Mouse (Mus musculus): ENCODE data around the gene Mrgpre. TPM values are rescaled to one million over a fixed set of nuclear protein-coding genes. Genes with fewer than 3 reads are reported as not detected.

Gene Mrgpre
- polyA plus RNA-seq, 1 experiment, result 10.5 TPM

DNA sequence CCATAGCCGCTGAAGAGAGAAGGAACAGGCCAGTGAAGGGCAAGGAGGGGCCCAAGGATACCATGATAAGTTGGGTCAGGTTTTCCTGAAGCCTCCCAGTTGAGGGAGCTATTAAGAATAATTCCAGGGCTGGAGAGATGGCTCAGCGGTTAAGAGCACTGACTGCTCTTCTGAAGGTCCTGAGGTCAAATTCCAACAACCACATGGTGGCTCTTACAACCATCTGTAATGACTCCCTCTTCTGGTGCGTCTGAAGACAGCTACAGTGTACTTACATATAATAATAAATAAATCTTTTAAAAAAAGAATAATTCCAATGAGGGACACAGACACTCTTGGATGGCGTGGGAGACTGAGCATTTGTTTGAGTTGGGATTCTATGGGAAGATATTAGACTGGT lies 34.9 kb upstream of the Mrgpre start:
- TF ChIP-seq POLR2A (IDR thresholded peaks at IDR 0.05; ENCODE audit: borderline replicate concordance, extremely low read depth, insufficient read depth, insufficient read length, poor library complexity, severe bottlenecking), result no peak
- TF ChIP-seq CTCF (IDR thresholded peaks at IDR 0.05; ENCODE audit: borderline replicate concordance, extremely low read depth, insufficient read depth, insufficient read length), result no peak
- DNase-seq (ENCODE audit: low read depth), result no peak

GRCm38 (mm10) chr7:143808909-143809308 lies 24.6 kb upstream of the Mrgpre start:
- peak; percentile 15 for DNase-seq (ENCODE audit: low read depth)

DNA sequence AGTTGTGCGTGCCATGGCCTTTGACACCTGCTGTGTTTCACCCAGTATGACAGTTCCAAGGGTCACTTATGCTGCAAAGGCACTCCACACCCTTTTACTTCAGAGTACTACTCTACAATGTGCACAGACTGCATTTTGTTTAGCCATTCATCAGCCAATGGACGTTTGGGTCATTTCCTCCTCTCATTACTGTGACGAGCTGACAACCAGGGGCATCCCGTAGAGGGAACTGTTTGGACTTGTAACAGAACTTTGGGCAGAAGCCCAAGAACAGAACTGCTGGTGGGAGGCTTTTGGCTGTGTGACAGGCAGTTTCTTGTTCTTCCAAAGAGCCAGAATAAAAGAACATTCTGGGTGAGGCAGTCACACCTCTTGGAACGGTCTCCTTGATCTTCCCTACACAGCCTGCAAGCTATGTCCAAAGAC lies 20.9 kb upstream of the Mrgpre start:
- TF ChIP-seq CTCF (IDR thresholded peaks at IDR 0.05; ENCODE audit: borderline replicate concordance, extremely low read depth, insufficient read depth, insufficient read length) (no peak), POLR2A (IDR thresholded peaks at IDR 0.05; ENCODE audit: borderline replicate concordance, extremely low read depth, insufficient read depth, insufficient read length, poor library complexity, severe bottlenecking) (no peak)

More at GRCm38 (mm10) chr7:143808909-143809308, 24.6 kb upstream of the Mrgpre start:
- TF ChIP-seq POLR2A (IDR thresholded peaks at IDR 0.05; ENCODE audit: borderline replicate concordance, extremely low read depth, insufficient read depth, insufficient read length, poor library complexity, severe bottlenecking), result no peak
- peak; percentile 46; the same call in 1 of the 2 replicates for TF ChIP-seq CTCF (IDR thresholded peaks at IDR 0.05; ENCODE audit: borderline replicate concordance, extremely low read depth, insufficient read depth, insufficient read length)

GRCm38 (mm10) chr7:143801195-143802065 lies 17.1 kb upstream of the Mrgpre start:
- DNase-seq (ENCODE audit: low read depth), result no peak
- no peak for TF ChIP-seq POLR2A (IDR thresholded peaks at IDR 0.05; ENCODE audit: borderline replicate concordance, extremely low read depth, insufficient read depth, insufficient read length, poor library complexity, severe bottlenecking)

More for the DNA sequence above, 20.9 kb upstream of the Mrgpre start:
- DNase-seq (ENCODE audit: low read depth), result peak; percentile 73

- TF ChIP-seq POLR2A (IDR thresholded peaks at IDR 0.05; ENCODE audit: borderline replicate concordance, extremely low read depth, insufficient read depth, insufficient read length, poor library complexity, severe bottlenecking), result no peak
- TF ChIP-seq CTCF (IDR thresholded peaks at IDR 0.05; ENCODE audit: borderline replicate concordance, extremely low read depth, insufficient read depth, insufficient read length), result no peak
- DNase-seq (ENCODE audit: low read depth), result no peak
Observed at GRCm38 (mm10) chr7:143800770-143801169, 16.5 kb upstream of the Mrgpre start.

DNA sequence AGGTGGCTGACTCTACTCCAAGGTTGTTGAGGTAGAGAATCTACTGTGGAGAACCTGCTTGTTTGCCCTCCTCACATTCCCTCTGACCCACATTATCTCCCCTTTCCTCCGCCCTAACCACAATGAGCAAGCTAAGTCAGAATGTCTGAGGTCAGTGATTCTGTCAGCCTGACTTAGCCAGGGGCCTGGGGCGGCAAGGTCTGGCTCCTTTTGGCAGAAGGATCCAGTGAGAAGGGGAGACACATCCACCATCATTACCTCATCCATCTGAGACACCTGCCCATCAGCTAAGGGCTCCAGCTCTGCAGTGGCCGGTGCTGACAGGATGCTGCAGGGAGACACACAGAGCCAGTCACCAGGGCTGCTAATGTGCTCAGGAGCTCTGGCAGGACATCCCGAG lies 14.5 kb upstream of the Mrgpre start:
- no peak for DNase-seq (ENCODE audit: low read depth)
- TF ChIP-seq POLR2A (IDR thresholded peaks at IDR 0.05; ENCODE audit: borderline replicate concordance, extremely low read depth, insufficient read depth, insufficient read length, poor library complexity, severe bottlenecking) (no peak), CTCF (IDR thresholded peaks at IDR 0.05; ENCODE audit: borderline replicate concordance, extremely low read depth, insufficient read depth, insufficient read length) (no peak)

DNA sequence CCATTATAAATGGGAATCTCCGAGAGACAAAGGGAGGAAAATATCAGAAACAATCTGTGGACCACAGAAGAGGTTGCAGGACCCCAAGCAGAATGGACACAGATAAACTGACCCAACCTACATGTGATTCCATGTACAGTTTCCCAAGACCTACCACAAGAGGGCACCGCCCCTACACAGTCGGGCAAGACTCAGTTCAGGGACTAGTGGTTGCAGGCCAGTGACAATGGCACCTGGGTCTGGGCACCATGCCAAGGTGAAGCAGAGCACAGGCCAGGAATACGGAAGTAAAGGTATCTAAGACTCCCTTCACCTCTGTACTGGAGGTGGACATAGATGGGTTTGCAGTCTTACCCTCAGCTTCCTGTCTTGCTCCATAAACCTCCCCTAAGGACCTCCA lies 8.8 kb upstream of the Mrgpre start:
- TF ChIP-seq POLR2A (IDR thresholded peaks at IDR 0.05; ENCODE audit: borderline replicate concordance, extremely low read depth, insufficient read depth, insufficient read length, poor library complexity, severe bottlenecking) (no peak), CTCF (IDR thresholded peaks at IDR 0.05; ENCODE audit: borderline replicate concordance, extremely low read depth, insufficient read depth, insufficient read length) (peak; percentile 54; the same call in 1 of the 2 replicates)
- peak; percentile 20 for DNase-seq (ENCODE audit: low read depth)

DNA sequence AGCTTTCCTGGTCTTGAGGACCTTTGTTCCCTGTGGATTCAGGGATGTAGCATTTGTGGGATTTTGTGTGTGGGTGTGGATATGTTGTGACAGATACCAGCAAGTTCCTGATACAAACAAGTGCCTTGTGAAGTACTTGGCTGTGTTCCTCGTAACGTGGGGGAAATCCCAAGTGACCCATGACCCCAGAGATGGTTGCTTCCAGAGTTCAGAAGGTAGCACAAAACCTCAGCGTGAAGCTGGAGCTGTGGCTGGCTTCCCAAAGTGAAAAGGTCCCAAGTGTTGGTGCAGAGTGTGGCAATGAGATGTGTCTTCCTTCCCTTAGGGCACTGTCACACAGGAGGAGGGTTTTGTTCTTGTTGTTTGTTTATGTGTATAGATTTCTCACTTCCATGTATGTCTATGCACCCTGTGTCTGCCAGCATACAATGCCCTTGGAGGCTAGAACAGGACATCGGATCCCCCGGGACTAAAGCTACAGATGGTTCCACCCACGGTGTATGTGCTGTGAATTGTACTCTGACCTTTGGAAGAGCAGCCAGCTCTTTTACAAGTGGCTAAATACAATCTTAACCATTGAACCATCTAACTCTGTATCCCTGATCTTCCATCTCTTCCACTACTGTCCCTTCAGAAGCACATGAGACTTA lies 8.2 kb upstream of the Mrgpre start:
- no peak for DNase-seq (ENCODE audit: low read depth)
- TF ChIP-seq CTCF (IDR thresholded peaks at IDR 0.05; ENCODE audit: borderline replicate concordance, extremely low read depth, insufficient read depth, insufficient read length) (no peak), POLR2A (IDR thresholded peaks at IDR 0.05; ENCODE audit: borderline replicate concordance, extremely low read depth, insufficient read depth, insufficient read length, poor library complexity, severe bottlenecking) (no peak)

DNA sequence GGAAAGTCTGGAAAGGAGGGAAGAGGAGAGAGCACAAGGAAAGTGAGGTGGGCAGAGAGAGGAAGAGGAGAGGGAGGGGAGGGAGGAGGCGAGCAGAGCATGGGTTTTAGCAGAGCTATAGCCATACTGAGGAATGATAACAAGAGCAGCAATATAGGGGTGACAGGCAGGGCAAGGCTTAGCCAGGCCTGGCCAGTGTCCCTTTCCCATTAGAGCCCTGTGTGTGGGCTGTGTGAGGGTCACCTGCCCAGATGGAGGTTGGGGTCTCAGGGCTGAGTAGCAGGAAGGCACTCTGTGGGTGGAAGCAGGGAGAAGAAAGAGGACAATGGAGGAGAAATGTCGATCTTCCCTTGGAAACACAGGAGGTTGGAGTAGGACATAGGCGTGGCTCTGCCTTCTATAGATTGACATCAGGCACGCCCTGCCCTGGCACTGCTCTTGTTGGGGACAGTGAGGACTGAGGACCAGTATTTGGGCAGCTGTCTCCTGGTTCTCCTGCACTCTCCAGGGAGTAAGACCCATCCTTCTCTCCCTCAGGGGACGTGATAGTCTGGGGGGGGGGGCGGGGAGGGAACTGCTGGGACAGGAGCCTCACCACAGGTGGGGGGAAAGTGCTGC lies 813 bp downstream of the Mrgpre start:
- TF ChIP-seq CTCF (IDR thresholded peaks at IDR 0.05; ENCODE audit: borderline replicate concordance, extremely low read depth, insufficient read depth, insufficient read length) (no peak), POLR2A (IDR thresholded peaks at IDR 0.05; ENCODE audit: borderline replicate concordance, extremely low read depth, insufficient read depth, insufficient read length, poor library complexity, severe bottlenecking) (no peak)
- no peak for DNase-seq (ENCODE audit: low read depth)

DNA sequence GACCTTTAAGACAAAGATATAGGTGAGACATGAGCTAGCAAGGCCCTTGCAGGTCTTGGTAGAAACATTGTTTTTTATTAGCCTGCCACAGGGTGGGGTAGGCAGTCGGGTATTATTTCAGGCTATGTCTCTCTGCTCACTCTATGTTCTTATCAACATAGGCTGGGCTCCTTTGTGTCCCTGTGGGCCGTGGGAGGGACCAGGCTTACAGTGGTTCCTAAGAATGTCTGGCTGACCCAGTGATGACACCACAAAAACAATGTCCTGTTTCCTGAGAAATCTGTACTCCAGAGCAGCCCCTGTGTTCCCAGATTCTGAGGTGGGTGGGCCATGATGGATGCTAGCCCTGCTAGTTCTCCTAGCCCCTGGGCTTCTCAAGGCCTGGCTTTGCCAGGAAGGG lies 6.9 kb downstream of the Mrgpre start:
- TF ChIP-seq CTCF (IDR thresholded peaks at IDR 0.05; ENCODE audit: borderline replicate concordance, extremely low read depth, insufficient read depth, insufficient read length), result no peak
- TF ChIP-seq POLR2A (IDR thresholded peaks at IDR 0.05; ENCODE audit: borderline replicate concordance, extremely low read depth, insufficient read depth, insufficient read length, poor library complexity, severe bottlenecking), result no peak
- no peak for DNase-seq (ENCODE audit: low read depth)

GRCm38 (mm10) chr7:143776137-143776536 lies 8.2 kb downstream of the Mrgpre start:
- no peak for TF ChIP-seq CTCF (IDR thresholded peaks at IDR 0.05; ENCODE audit: borderline replicate concordance, extremely low read depth, insufficient read depth, insufficient read length)
- TF ChIP-seq POLR2A (IDR thresholded peaks at IDR 0.05; ENCODE audit: borderline replicate concordance, extremely low read depth, insufficient read depth, insufficient read length, poor library complexity, severe bottlenecking), result no peak
- no peak for DNase-seq (ENCODE audit: low read depth)

Data from brain, embryonic 14.5 days (tissue).